Mouse (Mus musculus): ENCODE measurements around the gene Itih5.

DNA sequence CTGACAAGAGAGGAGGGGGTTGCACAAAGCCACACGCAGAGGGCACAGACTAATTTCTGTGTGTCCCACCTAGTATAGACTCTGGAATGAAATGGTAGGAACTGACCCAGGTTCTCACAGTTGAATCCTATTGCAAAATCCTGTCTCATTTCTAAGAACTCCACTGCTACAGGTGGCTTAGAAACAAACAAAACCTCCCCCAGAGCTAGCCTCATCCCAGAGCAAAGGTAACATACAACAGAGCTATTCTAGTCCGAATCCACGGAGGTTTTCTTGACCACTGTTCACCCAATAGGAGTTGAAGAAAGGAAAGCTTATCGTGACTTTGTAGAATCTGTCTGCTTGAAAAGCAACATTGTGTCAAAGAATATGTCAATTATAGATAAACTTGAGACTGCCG lies 130.3 kb downstream of the Itih5 start:
- no peak for TF ChIP-seq CTCF (IDR thresholded peaks at IDR 0.05 in 2 of 3, conservative IDR thresholded peaks at IDR 0.05 in 1 of 3; ENCODE audit: control insufficient read depth in 1 of 3, insufficient read depth in 1 of 3, low read depth in 2 of 3, low read length in 3 of 3, poor library complexity in 1 of 3, severe bottlenecking in 1 of 3)
- TF ChIP-seq SMC3 (IDR thresholded peaks at IDR 0.05; ENCODE audit: low read depth, low read length), result no peak
- no peak for TF ChIP-seq POLR2A (IDR thresholded peaks at IDR 0.05; ENCODE audit: control insufficient read depth in 1 of 2, insufficient read depth in 1 of 2, low read depth in 1 of 2, low read length in 2 of 2, poor library complexity in 1 of 2)
- TF ChIP-seq ZNF384 (IDR thresholded peaks at IDR 0.05; ENCODE audit: low read depth, low read length), result no peak
- no peak for TF ChIP-seq MAZ (IDR thresholded peaks at IDR 0.05; ENCODE audit: low read depth, low read length)
